Mouse (Mus musculus) left cerebral cortex, adult 11 months (tissue): ENCODE results near the gene Ttll6.
A peak's percentile ranks its signal among the peaks of the same experiment; 100 is the strongest.
"Not testable (repeated sequence)": the region's sequence is repeated elsewhere in the genome, so short reads cannot be mapped to it uniquely, and the experiment has no call there.

Experiments used
- DNase-seq: peaks from one replicate; pipeline ENCODE4 v3.0.0; 2022; ENCODE audit warnings: low spot score

Gene Ttll6

GRCm38 (mm10) chr11:96133239-96133865, at the start of gene Ttll6:
Gene Ttll6, plus strand, starts transcription at chr11:96133786.
- DNase-seq, result no peak

DNA sequence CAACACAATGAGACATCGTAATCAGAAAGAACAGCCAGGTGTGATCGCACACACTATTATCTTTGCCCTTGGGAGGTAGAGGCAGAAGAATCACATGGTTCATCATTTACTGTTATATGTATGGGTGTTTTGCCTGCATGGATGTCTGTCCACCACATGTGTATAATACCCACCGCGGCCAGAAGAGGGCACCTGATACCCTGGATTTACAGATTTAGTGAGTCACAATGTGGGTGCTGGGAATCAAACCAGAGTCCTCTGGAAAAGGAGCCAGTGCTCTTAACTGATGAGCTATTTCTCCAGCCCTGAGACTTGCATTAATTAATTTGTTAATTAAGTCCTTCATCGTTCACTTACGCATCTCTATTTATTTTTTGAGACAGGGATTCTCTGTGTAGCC, 45.6 kb upstream of the Ttll6 start:
- DNase-seq, result no peak

GRCm38 (mm10) chr11:96091073-96091472, 42.5 kb upstream of the Ttll6 start:
- no peak for DNase-seq

- no peak for DNase-seq
Measured at GRCm38 (mm10) chr11:96092674-96093291, 40.8 kb upstream of the Ttll6 start.

DNA sequence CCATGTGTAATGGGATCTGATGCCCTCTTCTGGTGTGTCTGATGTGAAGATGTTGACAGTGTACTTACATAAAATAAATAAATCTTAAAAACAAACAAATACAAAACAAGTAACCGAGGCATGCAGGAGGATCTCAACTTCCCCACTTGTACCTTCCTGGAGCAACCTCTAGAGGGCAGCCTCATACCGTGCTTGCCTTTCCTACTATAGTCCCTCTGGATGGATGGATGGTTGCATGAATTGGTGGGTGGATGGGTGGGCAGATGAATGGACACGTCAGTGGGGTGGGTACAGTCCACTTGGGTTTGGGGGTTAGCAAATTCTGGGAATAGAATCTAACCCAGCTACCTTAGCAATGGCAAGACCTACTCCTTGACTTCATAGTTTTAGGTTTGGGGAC, 40.2 kb upstream of the Ttll6 start:
- DNase-seq, result no peak

GRCm38 (mm10) chr11:96108376-96108775, 25.2 kb upstream of the Ttll6 start:
- DNase-seq, result no peak

- DNase-seq, result not testable (repeated sequence)
Measured at GRCm38 (mm10) chr11:96110950-96111349, 22.6 kb upstream of the Ttll6 start.

- DNase-seq, result no peak
Measured at GRCm38 (mm10) chr11:96111751-96112150, 21.8 kb upstream of the Ttll6 start, which contains the start of gene Calcoco2. Gene Calcoco2, minus strand, starts transcription at chr11:96111964.

DNA sequence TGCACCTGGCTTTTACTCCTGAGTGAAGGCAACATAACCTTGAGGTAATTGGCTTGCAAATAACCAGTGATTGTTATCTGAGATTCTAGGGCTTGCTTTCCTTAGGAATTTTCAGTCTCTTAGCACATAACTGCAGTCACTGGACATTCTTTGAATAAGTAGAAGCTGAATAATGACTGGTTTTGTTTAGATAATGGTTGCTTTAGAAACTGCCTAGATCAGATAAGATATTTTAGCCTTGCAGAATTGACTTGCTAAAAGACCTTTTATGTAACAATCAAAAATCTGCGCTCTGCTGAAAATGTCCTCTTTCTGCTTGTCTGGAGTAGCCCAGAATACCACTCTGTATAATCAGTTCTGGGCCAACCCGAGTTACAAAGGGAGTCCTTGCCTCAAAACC, 19.5 kb upstream of the Ttll6 start:
- no peak for DNase-seq

DNA sequence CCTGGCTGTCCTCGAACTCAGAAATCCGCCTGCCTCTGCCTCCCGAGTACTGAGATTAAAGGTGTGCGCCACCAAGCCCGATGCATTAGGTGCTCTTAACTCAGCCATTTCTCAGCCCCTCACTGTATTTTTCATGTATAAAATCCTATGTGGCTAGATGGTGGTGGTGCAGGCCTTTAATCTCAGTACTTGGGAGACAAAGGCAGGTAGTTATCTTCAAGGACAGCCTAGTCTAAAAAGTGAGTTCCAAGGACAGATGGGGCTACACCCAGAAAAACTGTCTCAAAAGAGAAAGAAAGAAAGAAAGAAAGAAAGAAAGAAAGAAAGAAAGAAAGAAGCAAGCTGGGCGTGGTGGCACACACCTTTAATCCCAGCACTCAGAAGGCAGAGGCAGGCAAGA, 18.2 kb upstream of the Ttll6 start:
- no peak for DNase-seq

DNA sequence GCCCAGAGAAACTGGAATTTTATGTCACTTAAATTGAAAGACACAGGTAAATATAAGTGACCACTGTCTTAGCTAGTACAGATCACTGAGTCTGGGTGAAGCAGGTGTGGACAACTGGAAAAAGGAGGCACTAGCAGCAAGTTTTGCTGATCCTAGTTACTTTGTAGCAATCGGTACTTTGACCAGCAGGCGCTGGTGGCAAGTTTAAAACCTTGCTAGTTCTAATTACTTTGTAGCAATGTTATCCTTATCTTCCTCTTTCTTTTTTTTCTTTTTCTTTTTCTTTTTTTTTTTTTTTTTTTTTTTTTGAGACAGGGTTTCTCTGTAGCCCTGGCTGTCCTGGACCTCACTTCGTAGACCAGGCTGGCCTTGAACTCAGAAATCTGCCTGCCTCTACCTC, 17.5 kb upstream of the Ttll6 start:
- DNase-seq, result no peak

DNA sequence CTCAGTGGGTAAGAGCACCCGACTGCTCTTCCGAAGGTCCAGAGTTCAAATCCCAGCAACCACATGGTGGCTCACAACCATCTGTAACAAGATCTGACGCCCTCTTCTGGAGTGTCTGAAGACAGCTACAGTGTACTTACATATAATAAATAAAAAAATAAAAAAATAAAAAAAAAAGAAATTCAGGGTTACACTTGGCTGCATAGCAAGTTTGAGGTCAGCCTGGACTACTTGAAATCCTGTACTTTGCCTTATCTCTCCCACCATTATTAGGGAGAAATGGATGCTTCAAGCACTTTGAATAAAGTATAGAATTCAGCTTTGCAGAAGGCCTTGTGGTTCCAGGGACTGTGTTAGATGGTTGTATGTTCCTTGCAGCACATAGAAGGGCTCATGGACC, 16.7 kb upstream of the Ttll6 start:
- DNase-seq, result not testable (repeated sequence)

GRCm38 (mm10) chr11:96119401-96119800, 14.2 kb upstream of the Ttll6 start:
- DNase-seq, result no peak

DNA sequence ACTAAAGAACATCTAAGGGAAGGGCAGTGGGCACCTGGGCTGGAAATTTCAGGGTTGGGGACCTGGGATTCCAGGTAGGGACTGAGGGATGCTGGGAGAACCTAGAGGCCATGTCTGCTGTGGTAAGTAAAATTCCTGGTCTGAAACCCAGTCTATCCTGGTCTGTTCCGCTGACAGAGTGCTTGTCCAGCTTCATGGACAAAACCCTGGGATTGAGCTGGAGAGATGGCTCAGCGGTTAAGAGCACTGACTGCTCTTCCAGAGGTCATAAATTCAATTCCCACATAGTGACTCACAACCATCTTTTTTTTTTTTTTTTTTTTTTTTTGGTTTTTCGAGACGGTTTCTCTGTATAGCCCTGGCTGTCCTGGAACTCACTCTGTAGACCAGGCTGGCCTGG, 10.8 kb upstream of the Ttll6 start:
- not testable (repeated sequence) for DNase-seq

DNA sequence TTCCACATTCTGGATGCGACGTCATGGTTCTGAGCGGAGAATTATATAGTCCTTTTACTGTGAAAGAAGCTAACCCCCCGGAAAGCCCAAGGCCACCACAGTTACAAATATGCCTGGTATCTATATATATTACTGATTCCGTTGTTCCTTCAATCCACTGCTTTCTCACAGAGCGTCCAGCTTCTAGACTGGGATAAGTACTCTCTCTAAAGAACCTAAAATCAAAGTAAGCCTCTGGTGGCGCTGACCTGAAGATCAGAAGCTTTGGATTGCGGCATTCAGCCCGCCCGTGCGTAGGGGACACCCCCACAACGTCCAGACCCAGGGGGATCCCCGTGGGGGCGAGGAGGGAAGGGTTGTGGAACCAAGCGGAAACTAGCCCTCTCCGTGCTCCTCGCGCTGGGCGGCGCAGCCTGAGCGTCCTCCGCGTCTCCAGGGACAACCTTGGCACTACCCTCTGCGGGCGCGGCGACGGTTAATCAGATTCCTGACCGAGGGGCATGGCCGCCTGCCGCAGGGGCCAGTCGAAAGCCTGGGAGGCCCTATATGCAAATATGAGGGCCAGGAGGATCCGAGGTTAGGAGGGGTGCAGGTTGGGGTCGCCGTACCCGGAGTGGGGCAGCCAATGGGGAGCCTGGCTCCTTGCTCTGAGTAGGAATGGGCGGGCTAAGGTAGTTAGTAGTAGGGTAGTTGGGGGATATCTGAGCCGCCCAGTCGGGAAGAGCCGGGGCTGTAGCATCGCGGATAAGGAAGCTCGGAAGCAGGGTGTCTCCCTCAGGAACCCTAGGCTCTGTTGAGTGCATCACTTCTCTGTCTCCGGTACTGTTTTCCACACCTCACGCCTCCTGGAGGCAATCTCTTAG, 9.3 kb upstream of the Ttll6 start:
- DNase-seq, result no peak

GRCm38 (mm10) chr11:96130606-96131005, 3.0 kb upstream of the Ttll6 start:
- DNase-seq, result no peak

GRCm38 (mm10) chr11:96135847-96136246, 2.3 kb downstream of the Ttll6 start:
- DNase-seq, result no peak

DNA sequence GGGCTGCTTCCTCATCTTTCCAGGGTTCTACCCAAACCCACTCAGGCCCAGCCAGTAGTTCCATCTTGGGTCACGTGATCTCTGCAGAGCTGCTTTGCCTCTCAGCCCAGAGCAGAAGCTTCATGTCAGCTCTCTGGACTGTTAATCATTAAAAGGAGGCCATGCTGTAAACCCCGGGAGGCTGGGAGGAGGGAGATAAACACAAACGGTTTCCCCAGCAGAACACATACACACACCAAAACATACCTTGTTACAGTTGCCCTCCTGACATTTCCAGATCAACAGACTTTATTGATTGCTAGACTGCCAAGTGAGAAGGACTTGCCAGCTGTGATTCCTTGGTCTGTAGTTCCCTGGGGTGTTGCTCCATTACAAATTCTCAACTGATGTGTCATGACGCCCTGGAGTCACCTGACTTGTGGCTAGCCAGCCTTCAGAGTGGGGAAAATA, 7.2 kb downstream of the Ttll6 start:
- no peak for DNase-seq

DNA sequence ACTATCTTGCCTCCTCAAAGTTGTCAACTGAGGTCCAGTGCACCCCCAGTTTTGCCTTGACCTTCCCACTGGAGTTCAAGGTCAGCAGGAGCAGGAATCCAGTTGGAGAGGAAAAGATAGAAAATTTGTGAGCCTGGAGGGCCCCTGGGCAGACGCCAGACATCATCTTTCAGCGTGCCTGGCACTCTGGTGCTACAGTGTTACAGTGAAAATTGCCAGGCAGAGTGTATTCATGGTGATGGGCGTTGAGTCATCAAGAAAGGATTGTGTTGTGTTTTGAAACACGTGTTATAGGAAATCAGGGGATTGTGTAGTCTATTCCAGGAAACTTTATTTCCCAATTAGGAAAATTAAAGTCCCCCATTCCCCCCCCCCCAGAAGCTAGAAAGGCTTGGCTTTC, 10.2 kb downstream of the Ttll6 start:
- no peak for DNase-seq

DNA sequence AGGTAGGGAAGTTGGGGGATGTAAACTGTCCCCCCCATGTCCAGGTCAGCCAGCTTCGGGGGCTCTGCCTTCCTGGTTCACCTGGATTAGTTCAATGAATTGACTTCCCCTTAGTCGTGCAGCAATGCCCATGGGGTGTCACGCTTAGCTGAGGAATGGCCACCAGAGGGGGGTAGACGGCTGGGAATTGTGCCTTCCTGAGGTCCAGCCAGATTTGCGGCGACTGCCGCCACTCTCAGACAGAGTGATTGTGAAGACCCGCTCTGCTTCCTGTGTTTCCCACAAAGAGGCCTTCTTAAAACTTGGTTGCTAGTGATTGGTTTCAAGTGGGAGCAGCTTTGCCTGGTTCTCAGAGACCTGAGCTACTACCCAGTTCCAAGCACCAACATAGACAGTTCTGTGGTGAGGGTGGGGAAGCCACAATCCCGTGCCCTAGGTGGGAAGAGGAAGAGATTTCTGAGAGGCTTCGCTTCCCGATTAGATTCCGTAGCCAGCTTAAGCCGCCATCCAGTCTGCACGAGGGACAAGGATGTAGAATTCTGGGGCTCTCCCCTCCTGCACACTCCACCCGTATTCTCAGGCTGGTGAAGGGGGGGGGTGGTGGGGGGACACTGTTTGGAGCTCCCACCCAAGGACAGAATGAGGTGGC, 12.2 kb downstream of the Ttll6 start:
- DNase-seq, result peak; percentile 25

- DNase-seq, result no peak
Measured at GRCm38 (mm10) chr11:96147471-96147870, 13.9 kb downstream of the Ttll6 start.

GRCm38 (mm10) chr11:96164769-96165168, 31.2 kb downstream of the Ttll6 start:
- no peak for DNase-seq
